Mouse (Mus musculus) thymus, adult 2 months (tissue): ENCODE results near the gene Prkci. TPM values are rescaled to one million over a fixed set of nuclear protein-coding genes. Genes with fewer than 3 reads are reported as not detected.

Source experiments
- DNase-seq: peaks from one replicate; pipeline ENCODE4 v3.0.0; 2021
- H3K27ac ChIP-seq: fragments of 200-500 bp; 2 replicates; pipeline ENCODE4 v1.5.1; 2012; ENCODE audit warnings: low read length, control low read depth; ENCODE audit not compliant: control insufficient read depth, insufficient read depth
- H3K27me3 ChIP-seq: fragments of 200-500 bp; 2 replicates; pipeline ENCODE4 v1.6.1; 2012; ENCODE audit warnings: mild to moderate bottlenecking, low read length, moderate library complexity, mixed read lengths; ENCODE audit not compliant: control insufficient read depth, insufficient read depth
- H3K36me3 ChIP-seq: fragments of 200-500 bp; 2 replicates; pipeline ENCODE4 v1.6.1; 2012; ENCODE audit warnings: mild to moderate bottlenecking, low read length, moderate library complexity; ENCODE audit not compliant: control insufficient read depth, insufficient read depth
- H3K4me1 ChIP-seq: fragments of 200-500 bp; replicated peaks from 2 replicates; pipeline ENCODE4 v1.6.1; 2012; ENCODE audit warnings: low read length; ENCODE audit not compliant: control insufficient read depth, insufficient read depth
- H3K4me3 ChIP-seq: fragments of 200-500 bp; 2 replicates; pipeline ENCODE4 v1.5.1; 2012; ENCODE audit warnings: mild to moderate bottlenecking, low read length, control low read depth, moderate library complexity; ENCODE audit not compliant: control insufficient read depth, insufficient read depth
- CTCF ChIP-seq: fragments of 200-500 bp; IDR thresholded peaks from 2 replicates; pipeline ENCODE4 v1.5.1; 2012; ENCODE audit warnings: mild to moderate bottlenecking, control low read depth, low read length, moderate library complexity, borderline replicate concordance; ENCODE audit not compliant: control insufficient read depth, poor library complexity, insufficient read depth; ENCODE audit errors: extremely low read depth
- POLR2A ChIP-seq: fragments of 200-500 bp; IDR thresholded peaks from 2 replicates; pipeline ENCODE4 v1.6.1; 2012; ENCODE audit warnings: mild to moderate bottlenecking, low read length, control low read depth, moderate library complexity; ENCODE audit not compliant: control insufficient read depth, poor library complexity, insufficient read depth; ENCODE audit errors: extremely low read depth
- WGBS: fragments of 180-500 bp; shearing (Covaris S2); methylation state at CpG from one replicate; pipeline ENCODE4 v1.1.7; 2018; 5-methylcytosine and 5-hydroxymethylcytosine counted together
- polyA plus RNA-seq: library from polyadenylated mRNA; depleted of rRNA; stranded (reverse); fragments of >200 nt; gene quantifications from 2 replicates; pipeline ENCODE4 v1.2.3, GENCODE M21; 2012

Prkci gene
- polyA plus RNA-seq, 1 experiment: 12.8 TPM

- TF ChIP-seq CTCF (no peak), POLR2A (no peak)
- H3K4me1 ChIP-seq: no peaks in the 10 kb centered on the region
- H3K36me3 ChIP-seq: no peaks in the 10 kb centered on the region
- H3K27me3 ChIP-seq: no peaks in the 10 kb centered on the region
- DNase-seq: no peak
- H3K27ac ChIP-seq: no peak overlapping the region
- H3K4me3 ChIP-seq: no peak overlapping the region
- WGBS: 84% methylated on average over 5 of the region's 5 CpGs
Measured at GRCm38 (mm10) chr3:30981616-30982380, 13.7 kb upstream of the Prkci start.

- WGBS: 85% methylated on average over 8 of the region's 8 CpGs
Measured at GRCm38 (mm10) chr3:30982924-30983536, 12.5 kb upstream of the Prkci start.

GRCm38 (mm10) chr3:30987396-30988318 lies 7.9 kb upstream of the Prkci start:
- H3K36me3 ChIP-seq: no peaks in the 10 kb centered on the region
- DNase-seq: no peak
- 96% methylated on average over 9 of the region's 9 CpGs for WGBS
- no peak overlapping the region for H3K27ac ChIP-seq
- no peaks in the 10 kb centered on the region for H3K27me3 ChIP-seq
- TF ChIP-seq POLR2A (no peak), CTCF (no peak)
- H3K4me3 ChIP-seq: no peak overlapping the region
- H3K4me1 ChIP-seq: no peaks in the 10 kb centered on the region

More at GRCm38 (mm10) chr3:30982924-30983536, 12.5 kb upstream of the Prkci start:
- no peak for DNase-seq
- H3K27ac ChIP-seq: no peak overlapping the region
- TF ChIP-seq POLR2A: no peak
- no peak for TF ChIP-seq CTCF
- no peak overlapping the region for H3K4me3 ChIP-seq
- no peaks in the 10 kb centered on the region for H3K27me3 ChIP-seq
- no peaks in the 10 kb centered on the region for H3K4me1 ChIP-seq
- no peaks in the 10 kb centered on the region for H3K36me3 ChIP-seq

GRCm38 (mm10) chr3:30992161-30992560 lies 3.4 kb upstream of the Prkci start:
- TF ChIP-seq POLR2A (no peak), CTCF (no peak)
- Histone ChIP-seq H3K4me1 (no peaks in the 10 kb centered on the region), H3K27me3 (no peaks in the 10 kb centered on the region), H3K36me3 (no peaks in the 10 kb centered on the region), H3K4me3 (no peak overlapping the region), H3K27ac (no peak overlapping the region)
- no peak for DNase-seq
- WGBS: 81% methylated on average over 7 of the region's 7 CpGs

GRCm38 (mm10) chr3:30993066-30993573 lies 2.4 kb upstream of the Prkci start:
- Histone ChIP-seq H3K36me3 (no peaks in the 10 kb centered on the region), H3K4me3 (no peak overlapping the region), H3K27me3 (no peaks in the 10 kb centered on the region), H3K27ac (no peak overlapping the region), H3K4me1 (no peaks in the 10 kb centered on the region)
- peak; percentile 18 for DNase-seq
- no peak for TF ChIP-seq CTCF

- no peak for DNase-seq
- no peaks in the 10 kb centered on the region for H3K27me3 ChIP-seq
- no peaks in the 10 kb centered on the region for H3K36me3 ChIP-seq
- H3K27ac ChIP-seq: no peak overlapping the region
- TF ChIP-seq CTCF (no peak), POLR2A (no peak)
- WGBS: 19% methylated on average over 6 of the region's 6 CpGs
- H3K4me1 ChIP-seq: peaks cover 3% of the 10 kb centered on the region
- H3K4me3 ChIP-seq: peak overlapping the region; percentile 35
Measured at GRCm38 (mm10) chr3:30994859-30995258, 688 bp upstream of the Prkci start.
